Mouse (Mus musculus): ENCODE results near the gene Mfrp. TPM values are rescaled to one million over a fixed set of nuclear protein-coding genes. Genes with fewer than 3 reads are reported as not detected.

The Mfrp gene
- total and polyA plus RNA-seq, 2 experiments from 2014 or later = 0.24 to 4.0 TPM

- Histone ChIP-seq H3K4me2 (ENCODE audit: low read depth, low read length) (no peak overlapping the region), H3K4me3 (ENCODE audit: low read length) (no peak overlapping the region), H3K4me1 (ENCODE audit: insufficient read depth, low read length) (no peaks in the 10 kb centered on the region), H3K27me3 (ENCODE audit: insufficient read depth, low read length) (no peaks in the 10 kb centered on the region), H3K9me3 (ENCODE audit: low read length) (no peaks in the 10 kb centered on the region), H3K36me3 (ENCODE audit: insufficient read depth, low read length) (0 out of 2 replicates have a peak, but pooled peaks cover 5% of the 10 kb centered on the region), H3K9ac (replicated peaks; ENCODE audit: low read length) (no peak overlapping the region), H3K27ac (no peak overlapping the region)
- DNase-seq (ENCODE audit: low spot score) (no peak), ATAC-seq (no peak)
- no peak for TF ChIP-seq CTCF (IDR thresholded peaks at IDR 0.05; ENCODE audit: low read depth)
- WGBS = 58% methylated on average over 5 of the region's 5 CpGs
Measured at GRCm38 (mm10) chr9:44143421-44143820, 41.9 kb downstream of the Mfrp start.

DNA sequence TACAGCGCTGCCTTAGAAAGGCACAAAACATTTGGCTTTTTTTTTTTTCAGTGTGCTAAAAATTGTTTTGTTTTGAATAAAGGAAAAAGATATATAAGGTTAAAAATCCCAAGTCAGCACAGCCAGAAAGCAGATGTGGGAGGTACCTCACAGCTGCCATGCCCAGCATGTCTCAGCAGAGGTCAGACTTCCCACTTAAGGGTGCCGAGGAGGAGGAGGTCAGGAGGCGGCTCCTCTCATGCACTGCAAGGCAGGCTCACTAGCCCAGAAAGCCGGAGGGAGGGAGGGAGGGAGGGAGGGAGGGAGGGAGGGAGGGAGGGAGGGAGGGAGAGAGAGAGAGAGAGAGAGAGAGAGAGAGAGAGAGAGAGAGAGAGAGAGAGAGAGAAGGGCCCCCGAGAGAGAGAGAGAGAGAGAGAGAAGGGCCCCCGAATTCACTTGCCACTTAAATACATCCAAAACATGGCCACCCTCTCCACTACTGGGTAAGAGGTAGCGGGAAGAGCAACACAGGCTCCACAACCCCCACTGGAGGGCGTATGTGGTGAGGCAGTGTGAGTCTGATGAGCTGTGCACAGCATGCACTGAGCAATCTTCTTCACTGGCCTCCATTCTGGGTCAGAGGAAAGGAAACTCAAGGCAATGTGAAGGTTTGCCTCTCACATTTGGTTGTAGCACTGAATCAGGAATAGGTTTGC, 42.6 kb downstream of the Mfrp start:
- H3K27me3 ChIP-seq (ENCODE audit: insufficient read depth, low read length) = no peaks in the 10 kb centered on the region
- H3K9ac ChIP-seq (replicated peaks; ENCODE audit: low read length) = no peak overlapping the region
- H3K4me3 ChIP-seq (ENCODE audit: low read length) = no peak overlapping the region
- H3K36me3 ChIP-seq (ENCODE audit: insufficient read depth, low read length) = 0 out of 2 replicates have a peak, but pooled peaks cover 8% of the 10 kb centered on the region
- no peak overlapping the region for H3K27ac ChIP-seq
- ATAC-seq = 0 out of 2 replicates have a peak, but pooled peaks have one; percentile 55
- no peaks in the 10 kb centered on the region for H3K4me1 ChIP-seq (ENCODE audit: insufficient read depth, low read length)
- DNase-seq (ENCODE audit: low spot score) = peak; percentile 38
- H3K4me2 ChIP-seq (ENCODE audit: low read depth, low read length) = no peak overlapping the region
- WGBS = 27% methylated on average over 7 of the region's 8 CpGs
- H3K9me3 ChIP-seq (ENCODE audit: low read length) = no peaks in the 10 kb centered on the region
- TF ChIP-seq CTCF (IDR thresholded peaks at IDR 0.05; ENCODE audit: low read depth) = peak; percentile 29

DNA sequence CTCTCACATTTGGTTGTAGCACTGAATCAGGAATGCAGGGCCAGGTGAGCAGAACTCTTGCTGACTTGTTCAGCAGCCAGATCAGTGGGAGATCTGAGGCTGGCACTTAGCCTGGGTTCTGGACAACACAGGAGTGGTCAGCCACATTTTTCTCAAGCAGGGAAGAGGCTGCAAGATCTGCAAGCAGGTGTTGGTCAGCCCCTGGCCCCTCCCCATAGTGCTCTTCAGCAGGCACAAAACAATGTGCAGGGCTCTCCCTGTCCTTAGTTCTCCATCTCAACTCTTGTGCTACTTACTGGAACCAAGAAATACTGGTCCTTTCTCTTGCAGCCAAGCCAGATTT, 43.2 kb downstream of the Mfrp start:
- no peak for TF ChIP-seq CTCF (IDR thresholded peaks at IDR 0.05; ENCODE audit: low read depth)
- Histone ChIP-seq H3K9ac (replicated peaks; ENCODE audit: low read length) (no peak overlapping the region), H3K4me2 (ENCODE audit: low read depth, low read length) (no peak overlapping the region), H3K27me3 (ENCODE audit: insufficient read depth, low read length) (no peaks in the 10 kb centered on the region), H3K27ac (no peak overlapping the region), H3K4me3 (ENCODE audit: low read length) (no peak overlapping the region), H3K9me3 (ENCODE audit: low read length) (no peaks in the 10 kb centered on the region), H3K4me1 (ENCODE audit: insufficient read depth, low read length) (no peaks in the 10 kb centered on the region), H3K36me3 (ENCODE audit: insufficient read depth, low read length) (0 out of 2 replicates have a peak, but pooled peaks cover 11% of the 10 kb centered on the region)
- DNase-seq (ENCODE audit: low spot score) (no peak), ATAC-seq (no peak)

DNA sequence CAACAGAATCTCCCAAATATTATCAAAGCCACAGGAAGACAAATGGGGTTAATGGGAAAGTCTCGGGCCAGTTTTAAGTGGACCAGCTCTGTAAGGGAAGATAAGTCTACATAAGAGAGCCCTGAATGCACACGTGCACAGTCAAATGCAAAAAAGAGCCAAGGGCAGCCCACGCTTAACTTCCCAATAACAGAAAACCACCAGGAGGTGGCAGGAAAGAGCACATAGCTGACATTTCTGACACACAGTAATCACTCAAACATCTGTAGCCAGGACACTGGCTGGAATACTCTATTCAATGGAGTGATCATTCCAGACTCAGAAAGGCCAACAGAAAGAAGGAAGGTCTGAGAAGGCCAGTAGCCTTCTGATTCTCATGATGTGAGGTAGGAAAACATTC, 45.8 kb downstream of the Mfrp start:
- Histone ChIP-seq H3K9me3 (ENCODE audit: low read length) (no peaks in the 10 kb centered on the region), H3K4me2 (ENCODE audit: low read depth, low read length) (no peak overlapping the region), H3K4me1 (ENCODE audit: insufficient read depth, low read length) (no peaks in the 10 kb centered on the region), H3K27me3 (ENCODE audit: insufficient read depth, low read length) (no peaks in the 10 kb centered on the region), H3K9ac (replicated peaks; ENCODE audit: low read length) (no peak overlapping the region), H3K27ac (no peak overlapping the region), H3K36me3 (ENCODE audit: insufficient read depth, low read length) (peaks cover 14% of the 10 kb centered on the region; the same call in 1 of the 2 replicates), H3K4me3 (ENCODE audit: low read length) (no peak overlapping the region)
- ATAC-seq (no peak), DNase-seq (ENCODE audit: low spot score) (peak; percentile 35)
- TF ChIP-seq CTCF (IDR thresholded peaks at IDR 0.05; ENCODE audit: low read depth) = peak; percentile 70
- 48% methylated on average over 3 of the region's 3 CpGs for WGBS

Other genes starting within 250 kb of the Mfrp start
- gene Thy1, start 58.3 kb upstream of the Mfrp start, total RNA-seq (2014; rRNA removed) = 131 and 138 TPM in 2 replicates
- 49.6 and 51.1 TPM in 2 replicates for gene Thy1, start 58.3 kb upstream of the Mfrp start, polyA plus RNA-seq (2015; fragmentation: Nextera tagmentation; extraction: Ambion mirVana)
- 11.0 and 14.2 TPM in 2 replicates for gene Usp2, start 34.7 kb upstream of the Mfrp start, total RNA-seq (2014; rRNA removed)
- 19.6 and 20.5 TPM in 2 replicates for gene Usp2, start 34.7 kb upstream of the Mfrp start, polyA plus RNA-seq (2015; fragmentation: Nextera tagmentation; extraction: Ambion mirVana)
- 36.7 and 39.5 TPM in 2 replicates for gene C1qtnf5, start 5.5 kb downstream of the Mfrp start, total RNA-seq (2014; rRNA removed)
- 12.3 and 12.8 TPM in 2 replicates for gene C1qtnf5, start 5.5 kb downstream of the Mfrp start, polyA plus RNA-seq (2015; fragmentation: Nextera tagmentation; extraction: Ambion mirVana)
- gene Gm49380, start 11.8 kb downstream of the Mfrp start, total RNA-seq (2014; rRNA removed) = not detected in 2 replicates
- gene Gm49380, start 11.8 kb downstream of the Mfrp start, polyA plus RNA-seq (2015; fragmentation: Nextera tagmentation; extraction: Ambion mirVana) = 0.21 TPM in 1 of 2 replicates, not detected in the other
- 17.5 and 24.3 TPM in 2 replicates for gene Rnf26, start 11.8 kb downstream of the Mfrp start, total RNA-seq (2014; rRNA removed)
- 38.0 and 41.1 TPM in 2 replicates for gene Rnf26, start 11.8 kb downstream of the Mfrp start, polyA plus RNA-seq (2015; fragmentation: Nextera tagmentation; extraction: Ambion mirVana)
- 23.7 and 29.5 TPM in 2 replicates for gene Mcam, start 32.7 kb downstream of the Mfrp start, total RNA-seq (2014; rRNA removed)
- gene Mcam, start 32.7 kb downstream of the Mfrp start, polyA plus RNA-seq (2015; fragmentation: Nextera tagmentation; extraction: Ambion mirVana) = 8.0 and 9.0 TPM in 2 replicates
- gene Cbl, start 132.3 kb downstream of the Mfrp start, total RNA-seq (2014; rRNA removed) = 24.2 and 30.5 TPM in 2 replicates
- 13.2 and 14.3 TPM in 2 replicates for gene Cbl, start 132.3 kb downstream of the Mfrp start, polyA plus RNA-seq (2015; fragmentation: Nextera tagmentation; extraction: Ambion mirVana)
- gene Ccdc153, start 138.9 kb downstream of the Mfrp start, total RNA-seq (2014; rRNA removed) = 1.0 TPM in 1 of 2 replicates, not detected in the other
- 2.2 and 2.6 TPM in 2 replicates for gene Ccdc153, start 138.9 kb downstream of the Mfrp start, polyA plus RNA-seq (2015; fragmentation: Nextera tagmentation; extraction: Ambion mirVana)
- gene Pdzd3, start 149.7 kb downstream of the Mfrp start, total RNA-seq (2014; rRNA removed) = 0.31 TPM in 1 of 2 replicates, not detected in the other
- gene Pdzd3, start 149.7 kb downstream of the Mfrp start, polyA plus RNA-seq (2015; fragmentation: Nextera tagmentation; extraction: Ambion mirVana) = 0.13 and 0.34 TPM in 2 replicates
- gene Nlrx1, start 166.9 kb downstream of the Mfrp start, total RNA-seq (2014; rRNA removed) = 5.7 and 12.7 TPM in 2 replicates
- gene Nlrx1, start 166.9 kb downstream of the Mfrp start, polyA plus RNA-seq (2015; fragmentation: Nextera tagmentation; extraction: Ambion mirVana) = 5.1 and 6.9 TPM in 2 replicates
- gene Abcg4, start 186.9 kb downstream of the Mfrp start, total RNA-seq (2014; rRNA removed) = 59.1 and 69.6 TPM in 2 replicates
- 21.0 and 24.1 TPM in 2 replicates for gene Abcg4, start 186.9 kb downstream of the Mfrp start, polyA plus RNA-seq (2015; fragmentation: Nextera tagmentation; extraction: Ambion mirVana)
- gene Hinfp, start 203.9 kb downstream of the Mfrp start, total RNA-seq (2014; rRNA removed) = 28.4 and 38.6 TPM in 2 replicates
- 14.8 and 15.2 TPM in 2 replicates for gene Hinfp, start 203.9 kb downstream of the Mfrp start, polyA plus RNA-seq (2015; fragmentation: Nextera tagmentation; extraction: Ambion mirVana)
- gene C2cd2l, start 218.6 kb downstream of the Mfrp start, total RNA-seq (2014; rRNA removed) = 50.5 and 55.6 TPM in 2 replicates
- gene C2cd2l, start 218.6 kb downstream of the Mfrp start, polyA plus RNA-seq (2015; fragmentation: Nextera tagmentation; extraction: Ambion mirVana) = 19.6 and 22.8 TPM in 2 replicates
- 16.4 and 24.6 TPM in 2 replicates for gene Dpagt1, start 224.3 kb downstream of the Mfrp start, total RNA-seq (2014; rRNA removed)
- gene Dpagt1, start 224.3 kb downstream of the Mfrp start, polyA plus RNA-seq (2015; fragmentation: Nextera tagmentation; extraction: Ambion mirVana) = 30.9 and 34.9 TPM in 2 replicates
- 272 and 314 TPM in 2 replicates for gene H2afx, start 233.0 kb downstream of the Mfrp start, total RNA-seq (2014; rRNA removed)
- 123 and 136 TPM in 2 replicates for gene H2afx, start 233.0 kb downstream of the Mfrp start, polyA plus RNA-seq (2015; fragmentation: Nextera tagmentation; extraction: Ambion mirVana)
- 38.7 and 38.8 TPM in 2 replicates for gene Hmbs, start 242.5 kb downstream of the Mfrp start, total RNA-seq (2014; rRNA removed)
- gene Hmbs, start 242.5 kb downstream of the Mfrp start, polyA plus RNA-seq (2015; fragmentation: Nextera tagmentation; extraction: Ambion mirVana) = 64.3 and 67.3 TPM in 2 replicates